Mouse (Mus musculus) heart, postnatal 0 days (tissue): ENCODE results near the gene Dclk1.

Experiments used
- CTCF ChIP-seq: IDR thresholded peaks from 2 replicates; pipeline ENCODE4 v1.5.1; 2016; ENCODE audit warnings: antibody characterized with exemption, control low read depth, low read depth
- EP300 ChIP-seq: IDR thresholded peaks from 2 replicates; pipeline ENCODE4 v1.6.1; 2016; ENCODE audit warnings: antibody characterized with exemption, low read depth

- TF ChIP-seq CTCF (no peak), EP300 (no peak)
These were observed 18.3 kb upstream of the Dclk1 start for GRCm38 (mm10) chr3:55223862-55224261.
